Mouse (Mus musculus) small intestine, adult 2 months (tissue): Measurements from ENCODE around the gene 1810049J17Rik. TPM values are rescaled to one million over a fixed set of nuclear protein-coding genes. Genes with fewer than 3 reads are reported as not detected.

ENCODE experiments used
- H3K27ac ChIP-seq: fragments of 200-500 bp; 2 replicates; pipeline ENCODE4 v1.5.1; 2012; ENCODE audit warnings: low read depth, low read length, control low read depth, inconsistent platforms; ENCODE audit not compliant: insufficient read depth
- H3K27me3 ChIP-seq: fragments of 200-500 bp; 2 replicates; pipeline ENCODE4 v1.6.1; 2012; ENCODE audit warnings: mild to moderate bottlenecking, moderate library complexity, low read length, inconsistent platforms; ENCODE audit not compliant: control insufficient read depth, insufficient read depth
- H3K36me3 ChIP-seq: fragments of 200-500 bp; 2 replicates; pipeline ENCODE4 v1.6.1; 2012; ENCODE audit warnings: mild to moderate bottlenecking, low read length, control low read depth, inconsistent platforms; ENCODE audit not compliant: control insufficient read depth, insufficient read depth
- H3K4me1 ChIP-seq: fragments of 200-500 bp; 2 replicates; pipeline ENCODE4 v1.6.1; 2012; ENCODE audit warnings: low read length, inconsistent platforms, mixed read lengths; ENCODE audit not compliant: control insufficient read depth, insufficient read depth, insufficient read length
- H3K4me3 ChIP-seq: fragments of 200-500 bp; 2 replicates; pipeline ENCODE4 v1.5.1; 2012; ENCODE audit warnings: low read depth, mild to moderate bottlenecking, control low read depth, inconsistent platforms, low read length, moderate library complexity
- CTCF ChIP-seq: fragments of 200-500 bp; IDR thresholded peaks from 2 replicates; pipeline ENCODE4 v1.5.1; 2012; ENCODE audit warnings: low read depth, mild to moderate bottlenecking, control low read depth, inconsistent platforms, low read length, moderate library complexity, mixed read lengths; ENCODE audit not compliant: insufficient replicate concordance, insufficient read length; ENCODE audit errors: extremely low read depth
- POLR2A ChIP-seq: fragments of 200-500 bp; IDR thresholded peaks from 2 replicates; pipeline ENCODE4 v1.6.1; 2012; ENCODE audit warnings: low read depth, mild to moderate bottlenecking, control low read depth, inconsistent platforms, low read length, moderate library complexity
- WGBS: fragments of 180-500 bp; shearing (Covaris S2); methylation state at CpG from one replicate; pipeline ENCODE4 v1.1.7; 2018; 5-methylcytosine and 5-hydroxymethylcytosine counted together
- polyA plus RNA-seq: library from polyadenylated mRNA; depleted of rRNA; stranded (reverse); fragments of >200 nt; gene quantifications from 2 replicates; pipeline ENCODE4 v1.2.3, GENCODE M21; 2012

1810049J17Rik gene
- polyA plus RNA-seq, 1 experiment = not detected

DNA sequence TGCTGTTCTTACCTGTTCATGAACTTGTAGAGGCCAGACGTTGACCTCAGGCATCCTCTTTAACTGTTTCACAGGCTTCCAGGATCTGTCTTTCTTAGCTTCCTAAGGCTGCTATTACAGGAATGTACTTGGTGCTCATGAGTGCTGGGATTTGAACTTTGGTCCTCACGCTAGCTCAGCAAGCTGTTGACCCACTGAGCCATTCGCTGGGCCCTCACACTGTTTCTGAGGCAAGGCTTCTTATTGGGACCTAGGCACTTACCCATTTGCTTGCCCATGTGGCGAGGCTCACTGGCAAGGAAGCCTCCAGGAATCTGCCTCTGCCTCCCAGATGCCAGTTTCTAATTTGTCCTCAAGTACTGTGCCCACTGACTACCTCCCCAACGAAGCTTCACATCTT, 1.8 kb downstream of the 1810049J17Rik start:
- H3K36me3 ChIP-seq = no peaks in the 10 kb centered on the region; the same call in 1 of the 2 replicates
- TF ChIP-seq CTCF = no peak
- TF ChIP-seq POLR2A = no peak
- H3K27ac ChIP-seq = no peak overlapping the region
- no peak overlapping the region for H3K4me3 ChIP-seq
- peaks cover 6% of the 10 kb centered on the region; the same call in 1 of the 2 replicates for H3K4me1 ChIP-seq
- 42% methylated on average over 5 of the region's 5 CpGs for WGBS
- H3K27me3 ChIP-seq = no peaks in the 10 kb centered on the region

DNA sequence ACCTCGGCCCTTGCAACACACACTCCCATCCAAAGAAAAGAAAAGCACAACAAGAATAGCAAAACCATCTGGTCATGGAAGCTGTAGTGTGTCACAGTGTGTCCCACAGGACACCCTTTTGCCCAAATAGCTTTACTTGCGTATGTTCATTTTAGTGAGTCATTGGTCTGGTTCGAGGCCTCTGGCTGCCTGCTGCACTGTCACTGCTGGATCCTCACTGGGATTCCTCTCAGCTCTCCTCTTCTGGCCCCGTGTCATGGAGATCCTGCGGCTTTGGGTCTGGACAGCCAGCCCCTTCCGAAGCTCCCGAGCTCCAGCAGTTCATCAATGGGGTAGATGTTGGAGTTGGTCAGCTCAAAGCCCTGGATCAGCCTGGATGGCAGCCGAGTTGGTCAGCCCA, 3.2 kb downstream of the 1810049J17Rik start:
- TF ChIP-seq POLR2A (no peak), CTCF (no peak)
- WGBS = 84% methylated on average over 8 of the region's 8 CpGs

DNA sequence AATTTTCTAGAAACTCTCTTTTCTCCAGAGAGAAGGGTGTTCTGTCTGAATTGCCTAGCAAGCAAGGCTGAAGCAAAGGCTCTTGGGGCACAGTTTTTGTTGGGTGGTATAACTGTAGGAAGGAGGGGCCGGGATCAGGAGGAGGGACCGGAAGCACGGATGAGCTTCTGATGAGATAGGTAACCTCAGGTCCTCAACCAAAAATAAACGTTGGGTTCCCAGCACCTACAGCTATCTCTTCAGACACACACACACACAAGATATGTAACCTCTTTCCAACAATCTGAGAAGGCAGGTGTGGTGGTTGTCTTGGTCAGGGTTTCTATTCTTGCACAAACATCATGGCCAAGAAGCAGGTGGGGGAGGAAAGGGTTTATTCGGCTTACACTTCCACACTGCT, 4.4 kb downstream of the 1810049J17Rik start:
- WGBS = 80% methylated on average over 5 of the region's 5 CpGs
- no peaks in the 10 kb centered on the region for H3K4me1 ChIP-seq
- no peak overlapping the region for H3K4me3 ChIP-seq
- no peaks in the 10 kb centered on the region; the same call in 1 of the 2 replicates for H3K27me3 ChIP-seq
- TF ChIP-seq CTCF = no peak
- TF ChIP-seq POLR2A = no peak
- H3K36me3 ChIP-seq = no peaks in the 10 kb centered on the region
- no peak overlapping the region for H3K27ac ChIP-seq

More for the DNA sequence above, 3.2 kb downstream of the 1810049J17Rik start:
- Histone ChIP-seq H3K36me3 (no peaks in the 10 kb centered on the region), H3K27ac (no peak overlapping the region), H3K4me3 (no peak overlapping the region), H3K4me1 (no peaks in the 10 kb centered on the region), H3K27me3 (no peaks in the 10 kb centered on the region; the same call in 1 of the 2 replicates)

DNA sequence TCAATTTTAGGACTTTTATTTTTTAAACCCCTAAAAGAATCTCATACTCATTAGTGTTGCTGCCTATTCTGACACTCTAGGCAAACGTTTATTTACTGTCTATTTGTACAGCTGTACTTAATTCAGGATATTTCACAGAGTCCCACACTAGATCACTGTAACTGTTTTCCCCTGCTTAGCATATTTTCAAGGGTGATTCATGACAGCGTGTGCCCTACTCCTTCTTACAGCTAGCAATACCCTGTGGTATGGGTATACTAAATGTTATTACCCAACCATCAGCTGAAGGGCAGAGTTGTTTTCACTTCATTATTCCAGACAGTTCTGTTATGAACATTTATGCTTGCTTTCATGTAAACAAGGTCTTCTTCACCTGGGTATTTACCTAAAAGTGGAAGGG, 5.7 kb downstream of the 1810049J17Rik start:
- no peaks in the 10 kb centered on the region for H3K4me1 ChIP-seq
- H3K36me3 ChIP-seq = no peaks in the 10 kb centered on the region
- H3K27ac ChIP-seq = no peak overlapping the region
- H3K27me3 ChIP-seq = no peaks in the 10 kb centered on the region; the same call in 1 of the 2 replicates
- H3K4me3 ChIP-seq = no peak overlapping the region
- 59% methylated on average over 2 of the region's 2 CpGs for WGBS
- no peak for TF ChIP-seq CTCF

GRCm38 (mm10) chr15:12314584-12314983, 7.1 kb downstream of the 1810049J17Rik start:
- Histone ChIP-seq H3K4me3 (no peak overlapping the region), H3K27ac (no peak overlapping the region), H3K36me3 (no peaks in the 10 kb centered on the region), H3K4me1 (no peaks in the 10 kb centered on the region), H3K27me3 (no peaks in the 10 kb centered on the region; the same call in 1 of the 2 replicates)
- 85% methylated on average over 5 of the region's 5 CpGs for WGBS
- TF ChIP-seq POLR2A = no peak
- no peak for TF ChIP-seq CTCF

DNA sequence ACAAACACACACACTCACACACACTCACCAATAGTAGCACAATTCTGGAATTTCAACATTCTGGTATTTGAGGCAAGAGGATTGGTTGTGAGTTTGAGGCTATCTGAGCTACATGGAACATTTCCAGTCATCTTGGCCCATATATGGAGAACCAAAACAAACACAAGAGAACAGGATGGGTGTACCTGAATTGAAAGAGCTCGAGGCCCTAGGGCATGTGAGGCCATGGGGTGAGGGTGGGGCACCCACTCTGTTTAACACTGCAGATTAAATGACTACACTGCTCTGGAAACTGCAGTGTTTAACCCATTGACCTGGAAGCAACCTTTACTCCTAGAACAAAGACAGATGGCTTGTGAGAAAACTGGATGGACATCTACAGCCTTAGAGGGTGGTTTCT, 8.4 kb downstream of the 1810049J17Rik start:
- Histone ChIP-seq H3K4me3 (no peak overlapping the region), H3K4me1 (no peaks in the 10 kb centered on the region), H3K27me3 (no peaks in the 10 kb centered on the region; the same call in 1 of the 2 replicates), H3K36me3 (no peaks in the 10 kb centered on the region), H3K27ac (no peak overlapping the region)
- no peak for TF ChIP-seq CTCF
- TF ChIP-seq POLR2A = no peak
- 0% methylated on average over 1 of the region's 1 CpGs for WGBS

DNA sequence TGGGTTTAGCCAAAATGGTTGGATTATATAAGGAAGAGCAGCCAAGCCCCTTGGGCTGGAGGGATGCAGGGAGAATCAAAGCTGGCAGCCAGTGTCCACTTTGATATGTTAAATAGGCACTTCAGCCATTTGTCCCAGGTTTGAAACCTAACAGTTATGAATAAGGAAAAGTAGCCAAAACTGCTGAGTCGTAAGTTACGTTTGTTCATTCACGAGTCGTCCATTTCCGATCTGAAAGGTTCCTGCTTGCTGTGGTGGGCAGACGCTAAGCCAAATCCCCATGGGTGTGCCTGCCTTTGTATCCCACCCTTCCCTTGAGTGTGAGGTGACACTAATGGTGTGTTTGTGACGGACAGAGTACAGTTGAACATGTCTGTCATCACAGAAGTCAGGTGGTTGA, 10.2 kb downstream of the 1810049J17Rik start:
- H3K36me3 ChIP-seq = no peaks in the 10 kb centered on the region
- H3K4me1 ChIP-seq = peaks cover 1% of the 10 kb centered on the region; the same call in 1 of the 2 replicates
- WGBS = 84% methylated on average over 7 of the region's 7 CpGs
- TF ChIP-seq CTCF (no peak), POLR2A (no peak)
- H3K27ac ChIP-seq = no peak overlapping the region
- H3K4me3 ChIP-seq = no peak overlapping the region
- H3K27me3 ChIP-seq = no peaks in the 10 kb centered on the region; the same call in 1 of the 2 replicates
